Mouse (Mus musculus) liver, adult 2 months (tissue): ENCODE measurements at regions not wholly inside any gene's neighbourhood (a gene's known extent, or its start where the extent isn't known, plus 50 kb on each side); places are given as distances from the start of the nearest gene placed in this dataset.

Experiments used
- DNase-seq: peaks from one replicate; pipeline ENCODE4 v3.0.0-alpha.2; 2011; ENCODE audit warnings: low read depth, low spot score; ENCODE audit errors: extremely low read depth
- H3K27ac ChIP-seq: fragments of 200-500 bp; replicated peaks from 2 replicates; pipeline ENCODE4 v1.5.1; 2012; ENCODE audit warnings: low read depth, mild to moderate bottlenecking, control low read depth, inconsistent platforms, low read length; ENCODE audit not compliant: insufficient read depth
- H3K27me3 ChIP-seq: fragments of 200-500 bp; 2 replicates; pipeline ENCODE4 v1.6.1; 2012; ENCODE audit warnings: mild to moderate bottlenecking, moderate library complexity, low read length, inconsistent platforms; ENCODE audit not compliant: control insufficient read depth, insufficient read depth
- H3K36me3 ChIP-seq: fragments of 200-500 bp; 2 replicates; pipeline ENCODE4 v1.6.1; 2012; ENCODE audit warnings: low read length, inconsistent platforms; ENCODE audit not compliant: control insufficient read depth, insufficient read depth
- H3K4me1 ChIP-seq: fragments of 200-500 bp; 2 replicates; pipeline ENCODE4 v1.6.1; 2011; ENCODE audit warnings: low read length; ENCODE audit not compliant: control insufficient read depth, insufficient read depth
- H3K4me3 ChIP-seq: fragments of 200-500 bp; 2 replicates; pipeline ENCODE4 v1.5.1; 2011; ENCODE audit warnings: low read depth, mild to moderate bottlenecking, control low read depth, low read length, moderate library complexity; ENCODE audit not compliant: insufficient read depth
- H3K79me2 ChIP-seq: fragments of 200-500 bp; 2 replicates; pipeline ENCODE4 v1.6.1; 2012; ENCODE audit warnings: inconsistent platforms, mild to moderate bottlenecking, low read length, moderate library complexity; ENCODE audit not compliant: control insufficient read depth, insufficient read depth
- H3K9ac ChIP-seq: fragments of 200-500 bp; 2 replicates; pipeline ENCODE4 v1.6.1; 2012; ENCODE audit warnings: low read depth, mild to moderate bottlenecking, control low read depth, inconsistent platforms, low read length
- CTCF ChIP-seq: fragments of 200-500 bp; IDR thresholded peaks from 2 replicates; pipeline ENCODE4 v1.5.1; 2011; ENCODE audit warnings: low read depth, low read length, control low read depth
- POLR2A ChIP-seq: fragments of 200-500 bp; IDR thresholded peaks from 2 replicates; pipeline ENCODE4 v1.6.1; 2011; ENCODE audit warnings: low read length, control low read depth; ENCODE audit not compliant: insufficient read depth; ENCODE audit errors: extremely low read depth
- WGBS: fragments of 180-500 bp; shearing (Covaris S2); methylation state at CpG from one replicate; pipeline ENCODE4 v1.1.7; 2018; 5-methylcytosine and 5-hydroxymethylcytosine counted together

- H3K4me3 ChIP-seq: no peak overlapping the region
- no peaks in the 10 kb centered on the region for H3K27me3 ChIP-seq
- no peaks in the 10 kb centered on the region for H3K36me3 ChIP-seq
- no peak for DNase-seq
- no peak overlapping the region for H3K27ac ChIP-seq
- no peak overlapping the region for H3K9ac ChIP-seq
- no peaks in the 10 kb centered on the region for H3K4me1 ChIP-seq
- no peaks in the 10 kb centered on the region for H3K79me2 ChIP-seq
- 77% methylated on average over 7 of the region's 7 CpGs for WGBS
- no peak for TF ChIP-seq POLR2A
- no peak for TF ChIP-seq CTCF
These were observed 127.8 kb downstream of the Mis18a start for GRCm38 (mm10) chr16:90599329-90599870.

- H3K36me3 ChIP-seq: no peaks in the 10 kb centered on the region
- TF ChIP-seq POLR2A (no peak), CTCF (no peak)
- no peak for DNase-seq
- H3K4me1 ChIP-seq: no peaks in the 10 kb centered on the region
- no peak overlapping the region for H3K9ac ChIP-seq
- no peaks in the 10 kb centered on the region for H3K27me3 ChIP-seq
- no peaks in the 10 kb centered on the region for H3K79me2 ChIP-seq
- WGBS: 88% methylated on average over 7 of the region's 7 CpGs
- H3K27ac ChIP-seq: no peak overlapping the region
- no peak overlapping the region for H3K4me3 ChIP-seq
These were observed 128.5 kb downstream of the Mis18a start for GRCm38 (mm10) chr16:90598727-90599126.

- no peaks in the 10 kb centered on the region for H3K36me3 ChIP-seq
- no peak overlapping the region for H3K9ac ChIP-seq
- H3K4me3 ChIP-seq: no peak overlapping the region
- TF ChIP-seq POLR2A (no peak), CTCF (no peak)
- H3K27me3 ChIP-seq: no peaks in the 10 kb centered on the region
- no peak for DNase-seq
- H3K27ac ChIP-seq: no peak overlapping the region
- WGBS: 74% methylated on average over 6 of the region's 6 CpGs
- H3K79me2 ChIP-seq: no peaks in the 10 kb centered on the region
- no peaks in the 10 kb centered on the region for H3K4me1 ChIP-seq
These were observed 134.3 kb downstream of the Mis18a start for GRCm38 (mm10) chr16:90592721-90593481.

GRCm38 (mm10) chr16:90585171-90585570, 142.0 kb downstream of the Mis18a start:
- Histone ChIP-seq H3K4me3 (no peak overlapping the region), H3K79me2 (no peaks in the 10 kb centered on the region), H3K27me3 (no peaks in the 10 kb centered on the region), H3K36me3 (no peaks in the 10 kb centered on the region), H3K9ac (no peak overlapping the region), H3K4me1 (no peaks in the 10 kb centered on the region), H3K27ac (no peak overlapping the region)
- TF ChIP-seq POLR2A (no peak), CTCF (no peak)
- 79% methylated on average over 7 of the region's 7 CpGs for WGBS
- no peak for DNase-seq

GRCm38 (mm10) chr16:90580411-90580810, 146.8 kb downstream of the Mis18a start:
- no peak overlapping the region for H3K27ac ChIP-seq
- H3K4me1 ChIP-seq: no peaks in the 10 kb centered on the region
- 62% methylated on average over 8 of the region's 8 CpGs for WGBS
- TF ChIP-seq POLR2A: no peak
- TF ChIP-seq CTCF: no peak
- H3K4me3 ChIP-seq: no peak overlapping the region
- no peaks in the 10 kb centered on the region for H3K79me2 ChIP-seq
- no peak for DNase-seq
- H3K36me3 ChIP-seq: no peaks in the 10 kb centered on the region
- no peak overlapping the region for H3K9ac ChIP-seq
- H3K27me3 ChIP-seq: no peaks in the 10 kb centered on the region

GRCm38 (mm10) chr16:90571107-90571506, 156.1 kb downstream of the Mis18a start:
- DNase-seq: no peak
- TF ChIP-seq CTCF (no peak), POLR2A (no peak)
- H3K4me1 ChIP-seq: no peaks in the 10 kb centered on the region
- H3K79me2 ChIP-seq: no peaks in the 10 kb centered on the region
- no peak overlapping the region for H3K9ac ChIP-seq
- H3K27me3 ChIP-seq: no peaks in the 10 kb centered on the region
- H3K4me3 ChIP-seq: no peak overlapping the region
- H3K36me3 ChIP-seq: no peaks in the 10 kb centered on the region
- no peak overlapping the region for H3K27ac ChIP-seq
